Mouse (Mus musculus): ENCODE measurements around the gene Tial1. TPM values are rescaled to one million over a fixed set of nuclear protein-coding genes. Genes with fewer than 3 reads are reported as not detected.

Tial1 gene
- polyA plus RNA-seq (2016; fragmentation: Nextera tagmentation; extraction: Ambion mirVana): 22.4 and 26.0 TPM in 2 replicates

DNA sequence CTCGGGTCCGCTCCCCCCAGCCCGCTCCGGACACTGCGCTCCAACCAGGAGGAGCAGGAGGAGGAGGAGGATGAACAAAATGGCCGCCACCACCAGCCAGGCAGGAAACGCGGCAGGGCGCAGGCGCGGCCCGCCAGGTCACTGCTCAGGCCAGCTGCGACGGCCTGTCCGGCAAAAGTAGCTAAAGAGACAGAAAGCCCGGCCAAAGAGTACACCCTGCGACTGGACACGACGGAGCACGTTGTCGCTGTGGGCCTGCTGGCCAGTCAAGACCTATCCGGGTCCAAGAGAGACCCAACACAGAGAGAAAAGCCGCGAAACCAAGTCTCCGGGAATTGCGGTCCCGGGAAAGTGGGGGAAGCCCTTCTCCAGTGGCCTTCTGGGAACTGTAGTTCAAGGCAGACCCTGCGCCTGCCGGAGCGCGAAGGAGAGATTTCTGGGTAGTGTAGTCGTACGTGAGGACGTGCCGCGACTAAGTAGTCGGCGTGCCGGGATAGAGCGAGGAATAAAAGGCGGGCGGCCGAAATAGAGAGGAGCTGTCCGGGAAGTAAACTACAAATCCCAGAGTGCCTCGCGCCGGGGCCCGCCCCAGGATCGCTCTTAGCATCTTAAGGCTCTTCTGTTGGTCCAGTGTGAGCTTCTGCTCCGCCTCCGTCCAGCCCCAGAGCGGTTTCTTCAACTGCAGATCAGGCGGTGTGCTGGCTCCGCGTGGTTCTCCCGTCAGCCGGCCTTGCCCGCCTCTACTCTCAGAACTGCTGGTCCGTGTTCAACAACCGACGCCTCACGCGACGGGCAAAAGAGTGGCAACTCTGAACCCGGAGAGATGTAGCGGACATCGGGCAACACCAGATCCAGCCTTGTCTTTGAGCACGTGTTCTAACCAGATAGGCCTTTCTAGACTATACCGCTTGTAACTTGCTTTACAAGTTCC, at the start of gene Tial1:
Gene Tial1, minus strand, starts transcription at position 433 of the 931 bp plus-strand sequence.
- peaks cover 31% of the 10 kb centered on the region for H3K4me1 ChIP-seq (replicated peaks)
- peak within 1 kb of the TSS; percentile 99 for H3K27ac ChIP-seq
- no peaks in the 10 kb centered on the region for H3K27me3 ChIP-seq (ENCODE audit: insufficient read depth, poor library complexity, severe bottlenecking)
- DNase-seq (ENCODE audit: low spot score): peak; percentile 98
- H3K36me3 ChIP-seq: no peaks in the 10 kb centered on the region
- H3K9me3 ChIP-seq: no peaks in the 10 kb centered on the region
- H3K4me3 ChIP-seq: peak within 1 kb of the TSS; percentile 97
- under 1% methylated on average over 69 of the region's 69 CpGs for WGBS

DNA sequence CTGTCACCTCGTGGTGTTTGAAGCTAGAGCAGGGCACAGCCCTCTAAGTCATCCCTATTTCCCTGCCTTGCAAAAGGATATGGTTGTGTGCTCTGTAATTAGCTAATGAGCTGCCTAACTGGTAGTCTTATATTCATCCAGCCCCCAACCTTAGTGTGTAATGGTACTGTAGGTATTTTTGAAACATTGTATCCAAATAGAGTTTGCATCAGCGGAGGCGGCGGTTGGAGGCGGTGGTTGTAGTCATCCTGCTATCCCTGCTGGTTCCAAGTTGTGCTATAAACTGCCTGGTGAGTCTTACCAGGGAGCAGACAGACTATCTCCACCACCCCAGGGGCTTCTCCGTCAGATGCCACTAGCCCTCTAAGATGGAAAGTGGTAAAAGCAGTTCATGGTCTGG, 42.6 kb upstream of the Tial1 start:
- H3K27ac ChIP-seq: no peak overlapping the region
- 93% methylated on average over 6 of the region's 6 CpGs for WGBS
- no peak overlapping the region for H3K4me3 ChIP-seq
- no peaks in the 10 kb centered on the region for H3K36me3 ChIP-seq
- H3K9me3 ChIP-seq: no peaks in the 10 kb centered on the region
- no peaks in the 10 kb centered on the region for H3K27me3 ChIP-seq (ENCODE audit: insufficient read depth, poor library complexity, severe bottlenecking)
- DNase-seq (ENCODE audit: low spot score): no peak
- no peaks in the 10 kb centered on the region for H3K4me1 ChIP-seq (replicated peaks)

DNA sequence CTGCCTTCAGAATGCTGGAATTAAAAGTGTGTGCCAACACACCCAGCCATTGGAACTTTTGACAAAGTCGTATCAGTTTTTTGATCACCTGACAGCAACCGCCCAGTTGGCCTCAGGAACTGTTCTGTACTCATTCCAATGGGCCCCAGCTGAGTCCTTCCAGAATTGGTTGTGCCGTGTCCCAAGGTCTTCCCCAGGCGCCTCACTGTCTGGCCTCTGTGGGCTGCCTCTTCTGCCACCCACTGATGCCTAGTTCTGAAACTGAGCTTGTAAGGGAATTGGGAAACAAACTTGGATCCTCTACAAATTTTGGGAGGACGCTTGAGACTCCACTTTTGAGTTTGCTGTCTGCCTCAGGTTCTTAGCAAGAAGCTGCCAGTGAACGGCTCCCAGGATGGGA, 38.3 kb upstream of the Tial1 start:
- Histone ChIP-seq H3K9me3 (no peaks in the 10 kb centered on the region), H3K27ac (no peak overlapping the region), H3K27me3 (ENCODE audit: insufficient read depth, poor library complexity, severe bottlenecking) (no peaks in the 10 kb centered on the region), H3K4me1 (replicated peaks) (no peaks in the 10 kb centered on the region), H3K36me3 (no peaks in the 10 kb centered on the region), H3K4me3 (no peak overlapping the region)
- DNase-seq (ENCODE audit: low spot score): no peak
- 90% methylated on average over 6 of the region's 6 CpGs for WGBS

DNA sequence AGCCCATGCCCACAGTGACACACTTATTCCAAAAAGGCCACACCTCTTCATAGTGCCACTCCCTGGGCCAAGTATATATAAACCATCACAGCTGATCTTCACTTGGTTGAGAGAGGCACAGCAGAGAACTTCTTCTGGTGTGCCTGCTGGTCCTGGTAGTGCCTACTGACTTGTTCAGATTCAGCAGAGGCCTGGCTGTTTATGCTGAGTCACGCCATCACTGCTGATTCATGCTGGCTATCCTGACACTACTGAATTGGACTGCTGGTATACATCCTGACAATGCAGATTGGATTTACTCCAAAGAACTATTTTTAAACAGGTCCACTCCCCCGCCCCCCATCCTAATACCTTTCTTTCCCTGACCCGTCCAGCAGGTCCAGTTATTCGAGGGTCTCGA, 33.0 kb upstream of the Tial1 start:
- H3K4me1 ChIP-seq (replicated peaks): no peaks in the 10 kb centered on the region
- no peak for DNase-seq (ENCODE audit: low spot score)
- WGBS: 91% methylated on average over 5 of the region's 5 CpGs

DNA sequence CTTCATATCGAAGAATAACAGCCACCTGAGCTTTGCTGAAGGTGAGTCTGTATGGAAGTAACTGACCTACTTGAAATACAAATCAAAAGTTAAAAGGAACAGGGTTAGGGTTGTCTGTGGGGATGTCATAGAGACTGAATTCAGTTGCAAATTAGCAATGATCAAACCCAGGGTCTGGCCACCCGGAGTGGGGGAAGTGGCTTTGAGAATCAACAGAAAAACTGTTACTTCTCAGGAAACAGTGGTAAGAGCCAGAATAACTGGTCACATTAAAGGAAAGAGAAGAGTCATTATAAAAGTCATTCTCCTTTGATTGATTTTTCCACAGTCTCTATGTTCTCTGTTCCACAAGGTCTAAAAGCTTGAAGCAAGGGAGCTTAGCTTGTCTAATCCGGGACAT, 27.5 kb upstream of the Tial1 start:
- no peak overlapping the region for H3K4me3 ChIP-seq
- WGBS: 95% methylated on average over 3 of the region's 3 CpGs
- peaks cover 37% of the 10 kb centered on the region for H3K9me3 ChIP-seq
- no peak overlapping the region for H3K27ac ChIP-seq
- no peaks in the 10 kb centered on the region for H3K36me3 ChIP-seq
- DNase-seq (ENCODE audit: low spot score): no peak
- no peaks in the 10 kb centered on the region for H3K4me1 ChIP-seq (replicated peaks)
- no peaks in the 10 kb centered on the region for H3K27me3 ChIP-seq (ENCODE audit: insufficient read depth, poor library complexity, severe bottlenecking)

More for the DNA sequence above, 33.0 kb upstream of the Tial1 start:
- Histone ChIP-seq H3K27ac (no peak overlapping the region), H3K9me3 (no peaks in the 10 kb centered on the region), H3K27me3 (ENCODE audit: insufficient read depth, poor library complexity, severe bottlenecking) (no peaks in the 10 kb centered on the region), H3K36me3 (no peaks in the 10 kb centered on the region), H3K4me3 (no peak overlapping the region)

DNA sequence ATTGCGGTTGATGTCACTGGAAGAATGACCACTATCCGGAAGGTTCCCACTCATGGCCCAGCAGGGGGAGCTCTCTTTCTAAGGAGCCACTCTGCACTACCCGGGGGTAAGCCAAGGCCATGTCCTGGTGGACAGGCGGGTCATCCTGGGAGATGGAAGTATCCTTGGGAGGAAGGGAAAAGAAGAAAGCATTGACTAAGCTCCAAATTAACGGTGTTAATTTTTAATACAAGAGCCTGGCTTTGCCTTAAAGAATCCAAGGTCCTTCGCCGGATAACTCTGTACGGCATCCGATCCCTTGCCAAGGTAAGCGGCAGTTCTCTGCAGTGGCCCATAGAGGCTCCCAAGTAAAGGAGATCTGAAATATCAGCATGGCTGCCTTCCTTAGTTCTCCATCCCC, 12.8 kb upstream of the Tial1 start:
- Histone ChIP-seq H3K4me1 (replicated peaks) (no peaks in the 10 kb centered on the region), H3K27me3 (ENCODE audit: insufficient read depth, poor library complexity, severe bottlenecking) (no peaks in the 10 kb centered on the region), H3K27ac (no peak overlapping the region), H3K4me3 (peak overlapping the region; percentile 9; the same call in 1 of the 2 replicates), H3K36me3 (no peaks in the 10 kb centered on the region), H3K9me3 (0 out of 2 replicates have a peak, but pooled peaks cover 2% of the 10 kb centered on the region)
- DNase-seq (ENCODE audit: low spot score): peak; percentile 68
- WGBS: 39% methylated on average over 10 of the region's 10 CpGs

DNA sequence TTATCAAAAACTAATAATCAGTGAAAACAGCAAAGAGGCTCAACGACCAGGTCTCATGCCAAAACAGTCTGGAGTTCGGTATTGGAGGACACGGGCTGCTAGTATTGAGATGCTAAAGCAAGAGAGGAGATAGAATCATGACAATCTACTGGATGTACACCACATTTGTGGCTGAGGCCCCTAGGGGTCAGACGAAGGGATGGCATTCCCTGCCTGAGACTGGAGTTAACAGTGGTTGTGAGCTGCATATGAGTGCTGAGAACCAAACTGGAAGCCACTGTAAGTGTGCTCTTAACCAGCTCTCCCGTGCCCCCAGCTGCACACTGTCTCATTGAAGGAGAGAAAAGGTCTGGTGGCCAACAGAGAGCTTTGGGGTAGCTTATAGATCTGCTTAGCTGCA, 889 bp upstream of the Tial1 start:
- Histone ChIP-seq H3K27me3 (ENCODE audit: insufficient read depth, poor library complexity, severe bottlenecking) (no peaks in the 10 kb centered on the region), H3K27ac (peak overlapping the region; percentile 99), H3K36me3 (no peaks in the 10 kb centered on the region), H3K9me3 (no peaks in the 10 kb centered on the region), H3K4me3 (peak overlapping the region; percentile 97), H3K4me1 (replicated peaks) (peaks cover 31% of the 10 kb centered on the region)
- WGBS: 73% methylated on average over 5 of the region's 5 CpGs
- peak; percentile 25 for DNase-seq (ENCODE audit: low spot score)

DNA sequence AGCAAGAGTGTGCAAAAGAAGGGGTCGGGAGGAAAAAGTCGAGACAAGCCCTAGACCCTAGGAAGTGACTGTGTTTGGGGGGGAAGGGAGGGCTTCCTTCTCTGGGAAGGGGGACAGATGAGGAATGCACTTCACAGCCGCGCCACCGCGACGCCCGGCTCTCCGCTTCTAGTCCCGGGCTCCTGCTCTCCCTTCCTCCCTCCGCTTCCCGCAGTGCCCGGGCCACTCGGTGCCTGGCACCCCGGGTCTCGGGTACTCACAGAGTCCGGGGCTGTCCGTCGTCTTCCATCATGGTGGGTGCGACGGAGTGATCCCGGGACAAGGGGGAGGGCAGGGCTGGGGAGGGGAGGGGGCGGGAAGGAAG, 670 bp downstream of the Tial1 start:
- Histone ChIP-seq H3K36me3 (no peaks in the 10 kb centered on the region), H3K27ac (peak overlapping the region; percentile 99), H3K9me3 (no peaks in the 10 kb centered on the region), H3K4me3 (peak overlapping the region; percentile 97), H3K27me3 (ENCODE audit: insufficient read depth, poor library complexity, severe bottlenecking) (no peaks in the 10 kb centered on the region), H3K4me1 (replicated peaks) (peaks cover 31% of the 10 kb centered on the region)
- WGBS: under 1% methylated on average over 23 of the region's 23 CpGs
- no peak for DNase-seq (ENCODE audit: low spot score)

DNA sequence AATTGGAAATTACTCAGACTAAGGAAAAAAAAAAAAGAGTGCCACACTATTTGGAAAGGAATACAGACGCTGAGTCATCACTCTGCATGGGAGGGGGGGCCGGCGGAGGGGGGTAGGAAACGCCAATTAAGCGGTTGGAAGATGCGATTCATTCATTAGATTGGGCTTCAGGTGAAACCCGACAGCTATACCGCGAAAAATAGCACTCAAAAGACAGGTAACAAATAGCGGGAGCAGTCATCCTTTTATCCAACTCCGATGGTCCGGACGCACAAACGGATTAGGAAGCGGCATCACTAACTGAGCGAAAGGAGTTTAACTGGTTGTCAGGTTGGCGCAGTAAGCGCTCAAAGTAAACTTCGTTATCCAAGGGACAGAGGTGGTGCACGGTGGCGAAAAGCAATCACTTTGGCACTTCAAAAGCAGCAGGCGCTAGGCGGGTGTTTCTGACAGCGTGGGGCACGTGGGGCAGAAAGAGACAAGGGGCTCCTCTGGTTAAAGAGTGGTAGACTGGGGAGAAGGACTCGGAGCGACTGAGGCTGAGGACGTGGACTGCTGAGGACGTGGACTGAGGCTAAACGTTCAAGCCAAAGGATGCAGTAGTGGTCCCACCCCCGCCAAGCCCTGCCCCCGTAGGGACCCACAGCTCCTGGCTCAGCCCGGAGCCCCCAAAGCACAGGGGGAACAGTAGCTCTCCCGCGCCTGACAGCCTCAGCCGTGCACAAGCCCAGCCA, 1.2 kb downstream of the Tial1 start:
- DNase-seq (ENCODE audit: low spot score): no peak
- WGBS: under 1% methylated on average over 36 of the region's 36 CpGs
- no peaks in the 10 kb centered on the region for H3K9me3 ChIP-seq
- H3K27me3 ChIP-seq (ENCODE audit: insufficient read depth, poor library complexity, severe bottlenecking): no peaks in the 10 kb centered on the region
- peak overlapping the region; percentile 97 for H3K4me3 ChIP-seq
- H3K36me3 ChIP-seq: no peaks in the 10 kb centered on the region
- peak overlapping the region; percentile 99 for H3K27ac ChIP-seq
- H3K4me1 ChIP-seq (replicated peaks): peaks cover 31% of the 10 kb centered on the region

DNA sequence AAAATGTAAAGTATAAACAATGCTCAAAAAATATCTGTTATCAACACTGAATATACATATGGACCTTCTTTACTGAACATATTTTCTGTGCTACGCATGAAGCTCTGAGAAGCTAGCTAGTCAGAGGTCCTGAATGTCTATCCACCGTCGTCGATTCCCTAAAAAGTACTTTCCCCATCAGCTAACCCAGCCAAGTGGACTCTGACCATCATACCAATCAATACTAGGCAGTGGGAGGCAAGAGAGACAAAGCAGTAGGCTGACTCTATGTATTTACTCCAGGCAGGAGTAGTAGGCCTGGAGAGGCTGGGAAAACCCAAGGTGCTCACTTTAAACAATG, 1.8 kb downstream of the Tial1 start:
- Histone ChIP-seq H3K4me3 (peak overlapping the region; percentile 97), H3K36me3 (peaks cover 3% of the 10 kb centered on the region; the same call in 1 of the 2 replicates), H3K4me1 (replicated peaks) (peaks cover 31% of the 10 kb centered on the region), H3K9me3 (no peaks in the 10 kb centered on the region), H3K27ac (peak overlapping the region; percentile 99), H3K27me3 (ENCODE audit: insufficient read depth, poor library complexity, severe bottlenecking) (no peaks in the 10 kb centered on the region)
- DNase-seq (ENCODE audit: low spot score): no peak
- WGBS: 16% methylated on average over 4 of the region's 4 CpGs

DNA sequence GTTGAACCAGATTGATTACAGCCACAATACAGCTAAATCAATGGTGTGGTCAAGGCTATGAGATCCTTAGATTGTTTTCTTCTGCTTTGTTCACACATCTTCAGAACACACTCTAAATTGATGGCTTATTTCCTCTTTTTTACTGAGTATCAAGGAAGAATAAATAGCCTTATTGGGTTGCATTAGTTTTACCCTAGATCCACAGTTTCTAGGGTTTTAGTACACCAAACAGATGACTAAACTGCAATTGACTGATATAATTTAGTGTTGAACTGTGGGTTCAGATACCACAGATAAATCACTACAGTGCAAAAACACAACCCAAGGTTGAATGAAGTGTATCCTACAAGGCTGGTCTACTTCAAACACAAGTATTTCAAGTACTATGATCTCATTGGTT, 3.5 kb downstream of the Tial1 start:
- peaks cover 31% of the 10 kb centered on the region for H3K4me1 ChIP-seq (replicated peaks)
- no peak for DNase-seq (ENCODE audit: low spot score)
- H3K4me3 ChIP-seq: no peak overlapping the region
- H3K36me3 ChIP-seq: peaks cover 20% of the 10 kb centered on the region
- no peaks in the 10 kb centered on the region for H3K9me3 ChIP-seq
- H3K27me3 ChIP-seq (ENCODE audit: insufficient read depth, poor library complexity, severe bottlenecking): no peaks in the 10 kb centered on the region
- no peak overlapping the region for H3K27ac ChIP-seq

DNA sequence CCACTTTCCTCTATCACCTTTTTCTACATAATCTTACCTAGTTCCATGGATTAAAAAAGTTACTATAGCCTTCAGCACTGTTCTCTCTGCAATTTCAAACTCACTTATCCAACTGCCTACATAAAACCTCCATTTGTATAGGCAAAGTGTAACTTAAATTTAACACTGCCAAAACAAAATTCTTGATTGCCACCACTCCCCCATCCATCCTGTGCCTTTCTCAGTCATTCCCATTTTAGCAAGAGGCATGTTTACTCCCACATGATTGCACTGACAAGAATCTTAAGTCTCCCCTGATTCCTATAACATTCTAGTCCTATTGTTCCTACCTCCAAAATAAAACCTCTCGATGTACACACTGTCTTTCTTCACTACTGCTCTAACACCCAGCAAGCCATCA, 8.8 kb downstream of the Tial1 start:
- H3K4me1 ChIP-seq (replicated peaks): peaks cover 4% of the 10 kb centered on the region; the same call in 1 of the 2 replicates
- H3K36me3 ChIP-seq: peaks cover 69% of the 10 kb centered on the region

DNA sequence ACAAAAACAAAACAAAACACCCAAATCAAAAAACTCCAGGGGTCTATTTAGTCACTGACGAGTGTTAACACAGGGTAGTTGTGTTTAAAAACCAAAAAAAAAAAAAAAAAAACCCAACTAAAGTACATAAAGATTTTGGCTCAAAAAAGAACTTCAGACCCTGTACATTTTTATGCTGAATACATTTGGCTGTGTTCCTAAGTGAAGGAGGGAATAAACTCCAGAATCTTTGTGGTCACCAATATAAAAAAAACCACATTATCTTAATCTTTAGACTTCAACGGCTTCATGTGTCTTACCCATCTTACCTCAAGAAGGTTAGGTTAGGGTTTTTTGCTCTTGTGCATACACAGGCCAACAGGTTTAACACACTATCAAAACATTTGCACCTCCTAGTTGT, 20.9 kb downstream of the Tial1 start:
- no peak overlapping the region for H3K27ac ChIP-seq
- no peak for DNase-seq (ENCODE audit: low spot score)
- peaks cover 65% of the 10 kb centered on the region for H3K36me3 ChIP-seq
- H3K4me3 ChIP-seq: no peak overlapping the region
- no peaks in the 10 kb centered on the region for H3K27me3 ChIP-seq (ENCODE audit: insufficient read depth, poor library complexity, severe bottlenecking)
- 0 out of 2 replicates have a peak, but pooled peaks cover 3% of the 10 kb centered on the region for H3K9me3 ChIP-seq
- H3K4me1 ChIP-seq (replicated peaks): no peaks in the 10 kb centered on the region
- WGBS: 93% methylated on average over 2 of the region's 2 CpGs

More for the DNA sequence above, 8.8 kb downstream of the Tial1 start:
- WGBS: 92% methylated on average over 1 of the region's 1 CpGs
- no peak overlapping the region for H3K27ac ChIP-seq
- DNase-seq (ENCODE audit: low spot score): no peak
- no peaks in the 10 kb centered on the region for H3K27me3 ChIP-seq (ENCODE audit: insufficient read depth, poor library complexity, severe bottlenecking)
- no peak overlapping the region for H3K4me3 ChIP-seq
- no peaks in the 10 kb centered on the region for H3K9me3 ChIP-seq
